Mouse (Mus musculus) layer of hippocampus, adult 11-12 months (tissue): ENCODE measurements at regions not wholly inside any gene's neighbourhood (a gene's known extent, or its start where the extent isn't known, plus 50 kb on each side); places are given as distances from the start of the nearest gene placed in this dataset.

Experiments
- DNase-seq: peaks from one replicate; pipeline ENCODE4 v3.0.0; 2022; ENCODE audit warnings: low spot score

GRCm38 (mm10) chr3:14381421-14381992 is 99.0 kb upstream of the Slc7a12 start:
- DNase-seq = peak; percentile 53

GRCm38 (mm10) chr3:14390656-14391055 is 89.8 kb upstream of the Slc7a12 start:
- no peak for DNase-seq

DNA sequence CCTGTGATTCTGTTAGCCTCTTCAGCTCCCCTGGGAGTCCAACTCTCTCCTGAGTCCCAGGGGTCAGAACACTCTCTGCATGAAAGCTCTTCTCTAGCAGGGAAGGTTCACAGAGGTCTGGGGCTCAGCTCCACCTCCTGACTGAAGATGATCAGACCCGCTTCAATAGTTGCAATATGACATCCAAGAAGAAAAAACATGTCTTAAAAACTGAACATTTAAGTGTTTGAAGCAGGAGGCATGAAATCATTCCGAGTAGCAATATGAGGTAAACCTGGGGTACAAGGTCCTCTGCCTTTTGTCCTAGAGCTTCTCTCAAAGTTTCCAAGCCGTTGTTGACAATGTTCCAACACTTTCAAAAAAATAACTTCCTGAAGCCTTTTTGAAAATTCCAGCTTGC is 81.8 kb upstream of the Slc7a12 start:
- DNase-seq = no peak

- no peak for DNase-seq
Measured at GRCm38 (mm10) chr3:14408435-14409125, 71.9 kb upstream of the Slc7a12 start.
